Mouse (Mus musculus): Measurements from ENCODE around the gene Lrrc8d.

DNA sequence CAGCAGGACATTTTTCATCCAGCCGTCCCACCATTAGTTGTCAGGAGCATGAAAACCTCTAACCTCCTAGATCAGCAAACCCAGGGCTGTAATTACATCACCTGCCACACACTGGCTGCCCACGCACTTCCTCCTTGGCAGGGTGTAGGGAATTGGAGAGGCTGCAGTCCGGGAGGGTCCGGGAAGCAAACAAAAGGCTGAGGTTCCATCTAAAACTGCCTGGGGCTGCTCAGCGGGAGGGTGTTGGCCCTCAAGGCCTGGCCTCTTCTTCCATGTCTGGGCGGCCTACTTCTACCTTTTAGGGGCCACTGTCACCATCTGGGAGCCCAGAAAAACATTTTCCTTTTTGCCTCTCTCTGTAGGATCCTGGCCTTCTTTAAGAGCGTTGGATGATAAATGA, 1.1 kb upstream of the Lrrc8d start:
- TF ChIP-seq CTCF (IDR thresholded peaks at IDR 0.05; ENCODE audit: low read depth) (no peak), EP300 (IDR thresholded peaks at IDR 0.05; ENCODE audit: low read depth) (0 out of 2 replicates have a peak, but pooled peaks have one; percentile 5)

Measured in liver, postnatal 0 days (tissue).